Mouse (Mus musculus) liver, postnatal 0 days (tissue): ENCODE results near the gene Abcb8. TPM values are rescaled to one million over a fixed set of nuclear protein-coding genes. Genes with fewer than 3 reads are reported as not detected.

ENCODE experiments used
- ATAC-seq: fragments of 200-750 bp; cut with Nextera tagmentation; 2 replicates; pipeline ENCODE4 v1.8.0; 2017; ENCODE audit warnings: mild to moderate bottlenecking, moderate library complexity
- DNase-seq: peaks from one replicate; pipeline ENCODE4 v3.0.0-alpha.2; 2016
- H3K27ac ChIP-seq: fragments of 300-500 bp; sonication (generic); 2 replicates; pipeline ENCODE4 v1.5.1; 2014; ENCODE audit warnings: antibody characterized with exemption, moderate library complexity, mild to moderate bottlenecking, low read depth
- H3K27me3 ChIP-seq: fragments of 300-500 bp; sonication (generic); 2 replicates; pipeline ENCODE4 v1.6.1; 2014; ENCODE audit warnings: low read length, control low read depth, mixed read lengths; ENCODE audit not compliant: insufficient read depth
- H3K36me3 ChIP-seq: fragments of 300-500 bp; sonication (generic); replicated peaks from 2 replicates; pipeline ENCODE4 v1.6.1; 2014; ENCODE audit warnings: mild to moderate bottlenecking, control low read depth, low read length, moderate library complexity, mixed read lengths; ENCODE audit not compliant: insufficient read depth
- H3K4me1 ChIP-seq: fragments of 300-500 bp; sonication (generic); 2 replicates; pipeline ENCODE4 v1.6.1; 2014; ENCODE audit warnings: antibody characterized with exemption, mild to moderate bottlenecking, control low read depth; ENCODE audit not compliant: insufficient read depth
- H3K4me2 ChIP-seq: fragments of 300-500 bp; sonication (generic); 2 replicates; pipeline ENCODE4 v1.6.1; 2014; ENCODE audit warnings: low read depth, mild to moderate bottlenecking, low read length, moderate library complexity, mixed read lengths
- H3K4me3 ChIP-seq: fragments of 300-500 bp; sonication (generic); 2 replicates; pipeline ENCODE4 v1.5.1; 2014; ENCODE audit warnings: low read depth, low read length
- H3K9ac ChIP-seq: fragments of 300-500 bp; sonication (generic); replicated peaks from 2 replicates; pipeline ENCODE4 v1.6.1; 2014; ENCODE audit warnings: mild to moderate bottlenecking, moderate library complexity
- H3K9me3 ChIP-seq: fragments of 300-500 bp; sonication (generic); 2 replicates; pipeline ENCODE4 v1.6.1; 2016; ENCODE audit warnings: mild to moderate bottlenecking, control low read depth, low read length, mixed read lengths
- CTCF ChIP-seq: sonication (generic); IDR thresholded peaks from 2 replicates; pipeline ENCODE4 v1.5.1; 2016; ENCODE audit warnings: antibody characterized with exemption, low read depth
- EP300 ChIP-seq: IDR thresholded peaks from 2 replicates; pipeline ENCODE4 v1.6.1; 2016; ENCODE audit warnings: antibody characterized with exemption, low read depth, mild to moderate bottlenecking
- WGBS: fragments of 180-500 bp; shearing (Covaris S2); extraction: QIAGEN DNeasy Blood & Tissue Kit; methylation state at CpG from one replicate; pipeline ENCODE4 v1.1.7; 2014; ENCODE audit not compliant: insufficient replicate concordance; 5-methylcytosine and 5-hydroxymethylcytosine counted together
- polyA plus RNA-seq: library from polyadenylated mRNA; unstranded; fragments of >200 nt; fragmentation: Nextera tagmentation; extraction: Ambion mirVana; gene quantifications from 2 replicates; pipeline ENCODE4 v1.2.1, GENCODE M21; 2015

The Abcb8 gene
- polyA plus RNA-seq, 1 experiment from 2014 or later: 22.3 TPM

DNA sequence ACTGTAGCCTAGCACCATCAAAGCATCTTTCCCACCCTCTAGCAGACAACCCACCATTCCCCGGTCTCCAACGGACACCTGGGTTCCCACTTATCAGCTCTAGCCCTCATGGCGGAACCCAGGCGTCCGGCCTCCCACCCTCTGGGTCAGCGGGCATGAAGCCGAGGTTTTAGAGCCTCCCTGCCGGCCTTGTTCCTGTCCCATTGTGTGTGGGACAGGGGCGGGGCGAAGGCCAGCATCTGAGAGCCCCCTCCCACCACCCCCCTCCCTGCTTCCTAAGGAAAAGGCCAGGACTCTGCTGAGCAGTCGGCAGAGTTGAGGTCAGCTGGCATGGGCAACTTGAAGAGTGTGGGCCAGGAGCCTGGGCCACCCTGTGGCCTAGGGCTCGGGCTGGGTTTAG is 29.0 kb upstream of the Abcb8 start, which contains the start of gene Nos3:
TSS of gene Nos3 (plus strand) at position 303 of the 400 bp plus-strand sequence.
- WGBS: 73% methylated on average over 12 of the region's 12 CpGs
- Histone ChIP-seq H3K36me3 (no peaks in the 10 kb centered on the region), H3K9me3 (no peaks in the 10 kb centered on the region), H3K4me1 (no peaks in the 10 kb centered on the region; the same call in 1 of the 2 replicates), H3K27me3 (no peaks in the 10 kb centered on the region), H3K27ac (peak within 1 kb of the TSS; percentile 16; the same call in 1 of the 2 replicates), H3K9ac (no peak within 1 kb of the TSS), H3K4me3 (peak within 1 kb of the TSS; percentile 22; the same call in 1 of the 2 replicates), H3K4me2 (peak within 1 kb of the TSS; percentile 47)
- DNase-seq: peak; percentile 35
- ATAC-seq: peak; percentile 41; the same call in 1 of the 2 replicates
- TF ChIP-seq CTCF (no peak), EP300 (no peak)

DNA sequence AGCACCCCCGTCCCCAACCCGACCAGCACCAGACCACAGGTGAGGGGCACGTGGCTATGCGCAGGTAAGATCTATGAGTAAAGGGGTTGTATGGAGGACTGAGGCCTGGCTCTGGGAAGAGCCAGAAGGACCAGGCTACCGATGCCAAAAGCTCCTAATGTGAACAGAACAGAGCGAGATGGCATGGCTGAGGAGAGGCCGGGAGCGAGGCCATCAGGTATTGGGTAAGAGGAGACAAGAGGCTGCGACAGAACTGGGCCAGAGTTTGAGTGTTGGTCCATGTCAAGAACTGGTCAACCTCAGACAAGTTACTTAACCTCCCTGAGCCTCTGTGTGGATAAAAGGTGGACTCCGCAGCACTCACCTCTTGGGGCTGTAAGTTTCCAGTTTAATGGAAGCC is 28.5 kb upstream of the Abcb8 start:
- H3K4me3 ChIP-seq: peak overlapping the region; percentile 22; the same call in 1 of the 2 replicates
- no peak for ATAC-seq

DNA sequence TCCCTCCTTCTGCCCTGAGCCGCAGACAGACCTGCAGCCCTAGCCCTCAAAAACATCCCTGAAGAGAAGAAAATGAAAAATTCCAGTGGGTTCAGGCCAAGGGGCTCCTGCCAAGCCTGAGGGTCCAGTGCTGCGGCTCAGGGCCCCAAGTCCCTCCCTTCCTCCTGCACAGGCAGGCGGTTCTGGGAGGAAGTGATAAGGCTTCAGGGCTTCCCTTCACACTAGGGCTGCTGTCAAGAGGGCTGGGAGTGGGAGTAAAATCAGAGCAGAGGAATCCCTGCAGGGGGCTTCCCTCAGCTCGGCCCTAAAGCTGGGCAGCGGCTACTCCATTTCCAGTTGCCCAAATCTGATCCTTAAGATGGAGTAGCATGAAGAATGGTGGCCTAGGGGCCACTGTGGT is 27.9 kb upstream of the Abcb8 start:
- peak overlapping the region; percentile 47 for H3K4me2 ChIP-seq
- TF ChIP-seq CTCF (no peak), EP300 (no peak)
- peak overlapping the region; percentile 16; the same call in 1 of the 2 replicates for H3K27ac ChIP-seq
- H3K27me3 ChIP-seq: no peaks in the 10 kb centered on the region
- no peaks in the 10 kb centered on the region; the same call in 1 of the 2 replicates for H3K4me1 ChIP-seq
- no peaks in the 10 kb centered on the region for H3K9me3 ChIP-seq
- H3K36me3 ChIP-seq: no peaks in the 10 kb centered on the region
- 0 out of 2 replicates have a peak overlapping the region, but pooled peaks have one; percentile 22 for H3K4me3 ChIP-seq
- ATAC-seq (no peak), DNase-seq (no peak)
- H3K9ac ChIP-seq: no peak overlapping the region
- WGBS: 20% methylated on average over 5 of the region's 5 CpGs

More for the DNA sequence above, 28.5 kb upstream of the Abcb8 start:
- H3K4me2 ChIP-seq: peak overlapping the region; percentile 47
- H3K4me1 ChIP-seq: no peaks in the 10 kb centered on the region; the same call in 1 of the 2 replicates
- no peaks in the 10 kb centered on the region for H3K27me3 ChIP-seq
- no peaks in the 10 kb centered on the region for H3K36me3 ChIP-seq
- TF ChIP-seq CTCF: no peak
- DNase-seq: no peak
- 63% methylated on average over 10 of the region's 10 CpGs for WGBS
- no peaks in the 10 kb centered on the region for H3K9me3 ChIP-seq
- H3K9ac ChIP-seq: no peak overlapping the region
- H3K27ac ChIP-seq: peak overlapping the region; percentile 16; the same call in 1 of the 2 replicates

DNA sequence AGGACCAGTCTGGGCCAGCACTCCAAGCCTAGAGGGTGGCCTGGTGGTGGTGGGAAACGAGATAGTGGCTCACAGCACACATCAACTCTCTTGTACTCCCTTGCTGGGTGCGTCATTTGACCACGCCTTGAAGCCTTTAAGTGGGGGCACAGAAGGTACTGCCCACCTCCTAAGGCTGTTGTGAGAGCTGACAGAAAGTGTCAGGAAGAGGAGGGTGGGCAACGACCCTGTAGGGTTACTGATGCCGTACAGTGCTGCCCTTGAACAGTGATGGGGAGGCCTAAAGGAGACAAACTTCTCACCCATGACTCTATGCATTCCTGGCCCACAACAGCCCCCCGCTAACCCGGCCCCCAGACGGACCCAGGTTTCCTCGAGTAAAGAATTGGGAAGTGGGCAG is 27.0 kb upstream of the Abcb8 start:
- no peaks in the 10 kb centered on the region; the same call in 1 of the 2 replicates for H3K4me1 ChIP-seq
- DNase-seq (no peak), ATAC-seq (no peak)
- 66% methylated on average over 9 of the region's 9 CpGs for WGBS
- H3K27ac ChIP-seq: no peak overlapping the region
- no peak overlapping the region for H3K4me2 ChIP-seq
- no peak overlapping the region for H3K4me3 ChIP-seq
- no peak for TF ChIP-seq CTCF
- no peak for TF ChIP-seq EP300
- no peaks in the 10 kb centered on the region for H3K9me3 ChIP-seq
- H3K9ac ChIP-seq: no peak overlapping the region
- no peaks in the 10 kb centered on the region for H3K36me3 ChIP-seq
- H3K27me3 ChIP-seq: no peaks in the 10 kb centered on the region

DNA sequence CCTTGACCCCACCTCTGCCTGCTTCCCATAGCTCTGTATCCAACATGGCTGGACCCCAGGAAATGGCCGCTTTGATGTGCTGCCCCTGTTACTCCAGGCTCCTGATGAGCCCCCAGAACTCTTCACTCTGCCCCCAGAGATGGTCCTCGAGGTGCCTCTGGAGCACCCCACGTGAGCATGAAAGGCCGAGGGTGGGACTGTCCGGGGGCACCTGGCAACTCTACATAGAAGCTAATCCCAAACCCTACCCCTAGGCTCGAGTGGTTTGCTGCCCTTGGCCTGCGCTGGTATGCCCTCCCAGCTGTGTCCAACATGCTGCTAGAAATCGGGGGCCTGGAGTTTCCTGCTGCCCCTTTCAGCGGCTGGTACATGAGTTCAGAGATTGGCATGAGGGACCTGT is 23.7 kb upstream of the Abcb8 start:
- Histone ChIP-seq H3K4me1 (no peaks in the 10 kb centered on the region; the same call in 1 of the 2 replicates), H3K4me3 (no peak overlapping the region), H3K27ac (no peak overlapping the region), H3K9me3 (no peaks in the 10 kb centered on the region), H3K9ac (no peak overlapping the region), H3K4me2 (no peak overlapping the region), H3K36me3 (no peaks in the 10 kb centered on the region), H3K27me3 (no peaks in the 10 kb centered on the region)
- TF ChIP-seq EP300 (no peak), CTCF (no peak)
- DNase-seq: no peak
- ATAC-seq: no peak
- WGBS: 77% methylated on average over 9 of the region's 9 CpGs

DNA sequence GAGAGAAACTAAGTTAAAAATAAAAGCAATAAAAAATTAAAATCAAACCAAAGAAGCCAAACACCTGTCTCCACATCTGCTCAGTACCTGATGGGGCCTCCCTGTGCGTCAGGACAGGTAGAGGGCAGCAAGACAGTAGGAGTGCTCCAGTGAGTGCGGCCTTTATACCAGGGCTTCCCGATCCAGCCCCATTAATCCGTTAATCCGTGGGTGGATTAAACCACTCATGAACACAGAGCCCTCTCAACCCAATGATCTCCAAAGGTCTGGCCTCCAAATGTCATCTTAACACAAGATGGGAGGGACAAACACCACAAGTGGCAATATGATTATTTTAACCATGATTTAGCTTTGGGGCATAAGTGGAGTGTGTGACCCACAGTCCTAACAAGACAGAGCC is 19.7 kb upstream of the Abcb8 start:
- Histone ChIP-seq H3K4me1 (no peaks in the 10 kb centered on the region), H3K27me3 (no peaks in the 10 kb centered on the region), H3K4me3 (no peak overlapping the region), H3K9ac (no peak overlapping the region), H3K9me3 (no peaks in the 10 kb centered on the region), H3K27ac (no peak overlapping the region), H3K4me2 (no peak overlapping the region), H3K36me3 (no peaks in the 10 kb centered on the region)
- DNase-seq (no peak), ATAC-seq (no peak)
- WGBS: 74% methylated on average over 5 of the region's 5 CpGs
- TF ChIP-seq EP300 (no peak), CTCF (no peak)
